Mouse (Mus musculus) frontal cortex, adult 2 months (tissue): Measurements from ENCODE around the gene Ndufs2. TPM values are rescaled to one million over a fixed set of nuclear protein-coding genes. Genes with fewer than 3 reads are reported as not detected.
A peak's percentile ranks its signal among the peaks of the same experiment; 100 is the strongest.

Source experiments
- DNase-seq, 2 experiments: peaks; one replicate each; pipeline ENCODE4 v3.0.0; 2022; ENCODE audit warnings: low spot score in 1 of 2; ENCODE audit errors: extremely low spot score in 1 of 2
- polyA plus RNA-seq: library from polyadenylated mRNA; depleted of rRNA; stranded (reverse); fragments of >200 nt; gene quantifications from 2 replicates; pipeline ENCODE4 v1.2.3, GENCODE M21; 2012

Gene Ndufs2
- polyA plus RNA-seq, 1 experiment = 212 TPM

GRCm38 (mm10) chr1:171279012-171279705 is 28.0 kb upstream of the Ndufs2 start:
- no peak for DNase-seq

- DNase-seq = no peak
These were observed 27.2 kb upstream of the Ndufs2 start for GRCm38 (mm10) chr1:171278436-171278835.

DNA sequence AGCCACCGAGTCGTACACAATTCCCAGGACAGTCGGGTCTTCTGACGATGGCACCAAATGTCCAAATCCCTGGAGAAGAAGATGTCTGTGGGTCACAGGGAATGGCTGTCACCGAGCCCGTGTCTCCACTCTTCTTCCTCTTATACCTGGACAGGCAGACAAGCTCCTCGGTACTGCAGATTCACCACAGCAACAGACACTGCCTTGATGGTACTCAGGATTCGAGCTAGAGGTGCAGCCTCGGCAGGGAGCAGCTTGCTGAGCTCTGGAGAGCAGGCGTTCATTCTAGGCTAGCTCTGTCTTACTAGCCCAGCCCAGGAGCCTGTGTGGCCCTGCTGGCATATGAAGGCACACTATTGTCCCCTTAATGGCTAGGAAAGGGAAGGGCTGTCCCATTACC is 26.5 kb upstream of the Ndufs2 start:
- DNase-seq = no peak

DNA sequence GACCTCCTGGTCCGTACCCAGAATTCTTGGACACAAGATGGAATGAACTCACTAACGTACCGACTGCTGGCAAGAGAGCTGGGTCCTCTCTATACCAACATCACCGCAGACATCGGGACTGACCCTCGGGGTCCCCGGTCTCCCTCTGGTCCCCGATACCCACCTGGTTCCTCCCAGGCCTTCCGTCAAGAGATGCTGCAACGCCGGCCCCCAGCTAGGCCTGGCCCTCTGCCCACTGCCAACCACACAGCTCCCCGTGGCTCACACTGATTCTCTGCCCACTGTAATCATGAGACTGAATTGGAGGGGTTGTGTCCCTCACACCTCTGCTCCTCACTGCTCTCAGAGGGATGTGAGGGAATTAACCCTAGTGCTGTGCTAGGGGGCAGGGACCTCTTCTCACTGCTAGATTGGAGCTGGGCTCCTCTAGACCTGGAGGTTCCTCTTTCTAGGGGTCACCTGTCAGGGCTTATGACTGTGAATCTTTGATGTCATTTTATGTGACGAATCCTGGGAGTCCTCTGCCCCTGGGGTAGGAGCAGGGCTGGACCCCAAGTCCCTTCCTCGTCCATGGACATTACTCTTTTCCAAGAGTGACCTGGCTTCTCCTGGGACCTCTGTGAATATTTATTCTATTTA is 25.0 kb upstream of the Ndufs2 start:
- DNase-seq = no peak

GRCm38 (mm10) chr1:171275144-171275734 is 24.1 kb upstream of the Ndufs2 start:
- DNase-seq = no peak

- no peak for DNase-seq
These were observed 23.0 kb upstream of the Ndufs2 start for GRCm38 (mm10) chr1:171274171-171274570.

- DNase-seq = no peak
These were observed 20.9 kb upstream of the Ndufs2 start for GRCm38 (mm10) chr1:171272086-171272485.

- no peak for DNase-seq
These were observed 20.4 kb upstream of the Ndufs2 start for GRCm38 (mm10) chr1:171271622-171272021.

GRCm38 (mm10) chr1:171271196-171271595 is 20.0 kb upstream of the Ndufs2 start:
- DNase-seq = no peak

DNA sequence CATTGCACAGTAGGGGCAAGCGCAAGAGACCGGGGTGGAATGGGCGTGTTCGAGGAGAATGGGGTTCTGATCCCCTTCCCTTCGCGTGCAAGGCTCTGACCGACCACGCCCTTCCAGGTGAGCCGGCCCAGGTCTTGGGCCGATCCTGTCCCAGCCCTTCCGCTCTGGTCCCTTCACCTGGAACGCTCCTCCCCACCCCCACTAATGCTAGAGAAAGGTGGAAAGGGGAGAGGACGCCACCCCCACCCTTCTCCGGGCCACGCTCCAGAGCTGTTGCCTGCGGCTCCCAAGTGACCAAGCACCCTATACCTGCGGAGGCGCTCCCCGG is 19.3 kb upstream of the Ndufs2 start:
- no peak for DNase-seq

DNA sequence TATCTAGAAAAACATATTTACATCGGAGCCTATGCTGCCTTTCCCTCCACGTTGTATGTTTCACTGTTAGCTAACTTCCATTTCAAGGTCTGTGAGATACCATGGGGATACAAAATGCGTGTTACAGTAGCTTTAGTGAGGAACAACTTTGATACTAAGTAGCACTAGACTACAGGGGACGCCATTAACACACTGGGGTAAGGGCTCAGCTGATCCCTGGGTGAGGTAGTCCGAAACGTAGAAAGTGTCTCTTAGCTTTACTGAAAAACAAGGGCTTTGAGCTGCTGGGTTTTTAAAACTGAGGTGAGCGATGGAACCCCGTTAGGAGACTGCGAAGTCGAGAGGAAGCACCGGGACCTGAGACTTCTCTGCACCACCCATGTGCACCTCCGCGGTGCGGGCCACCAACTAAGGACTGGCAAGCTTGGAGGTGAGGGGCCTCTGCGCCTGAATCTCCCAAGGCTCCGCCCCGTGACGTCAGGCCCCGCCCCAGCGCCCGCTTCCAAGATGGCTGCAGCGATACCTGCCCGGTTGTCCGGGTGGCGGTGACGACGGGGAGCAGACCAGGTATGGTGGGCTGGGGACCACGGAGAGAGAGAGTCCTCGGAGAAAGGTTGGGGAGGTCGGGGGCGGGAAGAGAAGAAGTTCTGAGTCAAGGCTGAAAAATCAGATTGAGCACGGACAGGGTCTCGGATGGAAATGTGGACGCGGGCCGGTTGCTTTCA is 18.8 kb upstream of the Ndufs2 start, which contains the start of gene B4galt3:
TSS of gene B4galt3 (plus strand) at position 481 of the 725 bp plus-strand sequence.
- DNase-seq = peak; percentile 88 to 97

- DNase-seq = no peak
These were observed 17.2 kb upstream of the Ndufs2 start for GRCm38 (mm10) chr1:171268341-171268740.

DNA sequence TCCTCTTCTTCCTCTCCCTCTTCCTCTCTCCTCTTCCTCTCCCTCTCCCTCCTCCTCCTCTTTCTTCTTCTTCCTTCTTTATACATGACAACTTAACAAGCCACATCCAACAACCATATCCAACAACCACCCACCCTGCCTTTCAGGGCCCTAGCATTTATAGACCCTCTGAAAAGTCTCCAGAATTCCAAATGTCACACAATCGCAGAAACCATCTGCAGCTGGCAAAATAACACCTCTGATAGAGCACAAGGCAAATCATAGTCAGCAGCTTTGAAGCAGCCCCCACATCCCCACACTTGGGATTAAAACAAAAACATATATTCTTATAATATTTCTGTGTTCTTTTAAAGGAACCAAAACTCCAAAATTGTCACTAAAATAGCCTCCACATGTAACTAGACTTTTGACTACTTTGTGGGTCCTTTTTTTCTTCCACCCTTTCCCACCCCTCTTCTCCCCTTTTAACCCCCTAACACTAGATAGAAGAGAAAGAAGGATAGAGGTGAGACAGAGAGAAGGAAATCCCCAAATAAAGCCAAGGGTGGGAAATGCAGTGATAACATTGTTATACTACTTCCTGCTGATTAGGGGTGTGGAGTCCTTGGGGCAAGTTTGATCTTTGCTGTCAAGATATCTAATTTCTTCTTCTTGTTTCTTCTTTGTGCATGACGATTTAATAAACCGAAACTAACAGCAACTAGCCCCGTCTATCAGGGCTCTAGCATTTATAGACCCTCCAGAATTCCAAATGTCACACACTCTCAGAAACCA is 15.0 kb upstream of the Ndufs2 start:
- peak in 1 of 2 experiments; percentile 61 for DNase-seq

- DNase-seq = no peak
These were observed 12.7 kb upstream of the Ndufs2 start for GRCm38 (mm10) chr1:171263666-171264461.

DNA sequence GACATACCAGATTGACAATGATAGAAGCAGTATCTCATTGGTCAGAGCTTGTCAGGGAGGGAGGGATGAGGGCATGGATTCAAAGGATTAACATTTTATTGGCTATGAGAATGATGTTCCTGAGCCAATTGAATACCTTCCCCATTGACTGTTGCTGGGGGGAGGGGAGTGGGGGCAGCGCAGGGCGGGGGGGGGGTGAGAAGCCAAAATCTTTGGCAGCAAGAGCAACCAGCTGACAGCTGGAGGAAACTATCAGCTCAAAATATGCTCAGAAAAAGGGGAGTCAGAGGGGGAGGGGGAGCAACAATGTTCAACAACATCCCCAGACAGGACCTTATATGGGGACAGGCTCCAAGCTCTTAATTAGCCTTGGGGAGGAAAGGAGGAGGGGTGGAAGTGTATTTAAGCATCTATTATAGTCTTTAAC is 12.0 kb upstream of the Ndufs2 start:
- DNase-seq = peak in 1 of 2 experiments; percentile 66

DNA sequence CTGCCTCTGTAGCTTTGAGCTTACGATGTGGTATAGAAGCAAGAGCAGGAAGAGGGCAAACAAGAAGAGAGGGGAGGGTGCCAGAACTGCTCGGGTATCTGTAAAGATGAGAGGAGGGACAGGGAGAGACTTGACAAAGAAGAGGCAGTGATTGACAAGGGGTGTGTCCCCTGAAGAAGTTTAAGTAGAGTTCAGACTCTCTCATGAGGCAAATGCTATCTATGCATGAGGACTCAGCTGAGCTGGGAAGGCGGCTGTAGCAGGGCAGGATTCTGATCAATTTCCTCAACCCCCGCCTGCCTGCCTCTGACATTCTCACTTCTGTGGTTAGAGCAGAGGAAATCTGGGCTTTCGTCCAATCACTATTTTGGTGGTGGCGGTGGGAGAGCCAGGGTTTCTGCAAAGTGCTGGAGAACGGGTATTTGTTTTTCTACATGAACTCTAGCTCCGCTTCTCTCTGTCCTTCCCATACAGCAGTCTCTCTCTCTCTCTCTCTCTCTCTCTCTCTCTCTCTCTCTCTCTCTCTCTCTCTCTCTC is 11.5 kb upstream of the Ndufs2 start:
- peak; percentile 91 to 95 for DNase-seq

- no peak for DNase-seq
These were observed 9.1 kb upstream of the Ndufs2 start for GRCm38 (mm10) chr1:171260316-171260715.

DNA sequence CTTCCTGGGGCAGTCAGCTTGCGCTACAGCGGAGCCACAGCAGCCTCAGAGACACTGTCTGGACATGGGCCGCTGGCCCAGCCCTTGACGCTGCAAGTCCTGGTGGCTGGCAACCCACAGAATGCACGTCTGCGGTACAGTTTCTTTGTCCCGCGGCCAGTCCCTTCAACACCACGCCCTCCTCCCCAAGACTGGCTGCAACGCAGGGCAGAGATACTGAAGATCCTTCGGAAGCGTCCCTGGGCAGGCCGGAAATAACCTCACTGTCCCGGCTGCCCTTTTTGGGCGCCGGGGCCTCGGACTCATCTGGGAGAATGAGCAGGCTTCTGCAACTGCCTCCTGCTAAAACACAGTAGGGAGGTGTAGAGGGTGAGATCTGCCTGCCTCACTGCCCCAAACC is 7.7 kb upstream of the Ndufs2 start:
- DNase-seq = no peak

GRCm38 (mm10) chr1:171257781-171258180 is 6.6 kb upstream of the Ndufs2 start:
- DNase-seq = no peak
